Mouse (Mus musculus): ENCODE data around the gene Calhm2. TPM values are rescaled to one million over a fixed set of nuclear protein-coding genes. Genes with fewer than 3 reads are reported as not detected.
"Not testable (repeated sequence)": the region's sequence is repeated elsewhere in the genome, so short reads cannot be mapped to it uniquely, and the experiment has no call there.

Gene Calhm2
- polyA plus RNA-seq, 1 experiment from 2014 or later: 1.3 TPM

GRCm38 (mm10) chr19:47144154-47144553 is 6.1 kb upstream of the Calhm2 start, which contains the start of gene Calhm1:
TSS of gene Calhm1 (minus strand) at chr19:47144254.
- no peak within 1 kb of the TSS for H3K4me2 ChIP-seq (ENCODE audit: low read depth, low read length)
- no peaks in the 10 kb centered on the region for H3K4me1 ChIP-seq (ENCODE audit: control insufficient read depth, insufficient read depth, low read length)
- no peaks in the 10 kb centered on the region for H3K27me3 ChIP-seq (ENCODE audit: control insufficient read depth, insufficient read depth, low read length)
- no peak for DNase-seq (ENCODE audit: low spot score)
- H3K9me3 ChIP-seq (replicated peaks; ENCODE audit: control insufficient read depth, low read length): no peaks in the 10 kb centered on the region
- H3K36me3 ChIP-seq (replicated peaks; ENCODE audit: control insufficient read depth, insufficient read depth, low read depth, low read length): no peaks in the 10 kb centered on the region
- H3K27ac ChIP-seq (replicated peaks; ENCODE audit: low read depth, low read length): no peak within 1 kb of the TSS
- H3K9ac ChIP-seq (replicated peaks; ENCODE audit: low read length): no peak within 1 kb of the TSS
- H3K4me3 ChIP-seq (ENCODE audit: low read depth, low read length): no peak within 1 kb of the TSS
- 87% methylated on average over 6 of the region's 6 CpGs for WGBS
- ATAC-seq (replicated peaks; ENCODE audit: insufficient number of reproducible peaks, low FRiP score, low TSS enrichment, low read depth): no peak

DNA sequence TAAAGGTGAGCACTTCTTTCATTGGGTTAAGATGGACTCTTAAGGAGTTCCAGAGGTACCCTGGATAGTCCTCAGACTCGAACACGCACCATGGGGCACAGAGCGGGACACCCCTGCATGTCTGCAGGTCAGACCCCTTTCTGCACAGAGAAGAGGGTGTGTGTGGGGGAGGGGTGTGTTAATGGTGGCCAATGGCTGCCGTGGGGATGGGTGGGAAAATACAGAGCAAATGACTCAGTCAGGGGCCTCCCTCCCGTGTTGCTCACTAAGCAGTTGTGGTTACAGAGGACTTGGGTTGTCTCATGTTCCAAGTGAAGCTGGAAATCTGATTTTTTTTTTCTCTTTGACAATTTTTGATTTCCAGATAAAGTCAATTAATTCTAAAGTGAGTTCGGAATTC is 4.3 kb upstream of the Calhm2 start:
- H3K9me3 ChIP-seq (replicated peaks; ENCODE audit: control insufficient read depth, low read length): no peaks in the 10 kb centered on the region
- H3K27ac ChIP-seq (replicated peaks; ENCODE audit: low read depth, low read length): no peak overlapping the region
- H3K4me3 ChIP-seq (ENCODE audit: low read depth, low read length): no peak overlapping the region
- DNase-seq (ENCODE audit: low spot score) (no peak), ATAC-seq (replicated peaks; ENCODE audit: insufficient number of reproducible peaks, low FRiP score, low TSS enrichment, low read depth) (no peak)
- no peaks in the 10 kb centered on the region; the same call in 1 of the 2 replicates for H3K27me3 ChIP-seq (ENCODE audit: control insufficient read depth, insufficient read depth, low read length)
- WGBS: 78% methylated on average over 6 of the region's 6 CpGs
- no peaks in the 10 kb centered on the region; the same call in 1 of the 2 replicates for H3K4me1 ChIP-seq (ENCODE audit: control insufficient read depth, insufficient read depth, low read length)
- H3K36me3 ChIP-seq (replicated peaks; ENCODE audit: control insufficient read depth, insufficient read depth, low read depth, low read length): no peaks in the 10 kb centered on the region
- H3K4me2 ChIP-seq (ENCODE audit: low read depth, low read length): no peak overlapping the region
- no peak overlapping the region for H3K9ac ChIP-seq (replicated peaks; ENCODE audit: low read length)

GRCm38 (mm10) chr19:47139611-47140010 is 1.5 kb upstream of the Calhm2 start:
- H3K27ac ChIP-seq (replicated peaks; ENCODE audit: low read depth, low read length); H3K9me3 ChIP-seq (replicated peaks; ENCODE audit: control insufficient read depth, low read length); H3K4me3 ChIP-seq (ENCODE audit: low read depth, low read length); H3K4me1 ChIP-seq (ENCODE audit: control insufficient read depth, insufficient read depth, low read length); H3K9ac ChIP-seq (replicated peaks; ENCODE audit: low read length); H3K27me3 ChIP-seq (ENCODE audit: control insufficient read depth, insufficient read depth, low read length); H3K4me2 ChIP-seq (ENCODE audit: low read depth, low read length); ATAC-seq (replicated peaks; ENCODE audit: insufficient number of reproducible peaks, low FRiP score, low TSS enrichment, low read depth); DNase-seq (ENCODE audit: low spot score); H3K36me3 ChIP-seq (replicated peaks; ENCODE audit: control insufficient read depth, insufficient read depth, low read depth, low read length): not testable (repeated sequence)
- 38% methylated on average over 7 of the region's 7 CpGs for WGBS

GRCm38 (mm10) chr19:47137051-47137581 is 978 bp downstream of the Calhm2 start:
- WGBS: 38% methylated on average over 6 of the region's 6 CpGs
- H3K27ac ChIP-seq (replicated peaks; ENCODE audit: low read depth, low read length): no peak overlapping the region

DNA sequence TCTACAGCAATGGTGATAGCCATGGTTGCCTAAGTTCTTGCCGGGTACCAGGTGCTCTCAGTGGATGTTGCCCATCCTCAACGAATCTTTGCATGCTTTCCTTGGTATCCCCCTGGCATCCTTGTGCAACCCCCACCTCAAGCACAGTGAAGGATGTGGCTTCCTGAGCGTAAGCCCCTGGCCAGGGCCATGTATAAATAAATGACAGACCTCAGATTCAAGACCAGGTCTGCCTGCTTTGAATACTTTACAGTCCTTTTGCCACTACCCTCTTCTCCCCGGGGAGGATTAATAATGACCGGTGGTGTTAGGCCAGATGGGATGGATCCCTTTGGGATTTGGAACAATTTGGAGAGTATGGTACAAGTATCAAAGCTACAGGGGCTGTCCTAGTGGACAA is 1.9 kb downstream of the Calhm2 start:
- 91% methylated on average over 5 of the region's 5 CpGs for WGBS
- Histone ChIP-seq H3K4me2 (ENCODE audit: low read depth, low read length) (no peak overlapping the region), H3K4me1 (ENCODE audit: control insufficient read depth, insufficient read depth, low read length) (no peaks in the 10 kb centered on the region; the same call in 1 of the 2 replicates), H3K27me3 (ENCODE audit: control insufficient read depth, insufficient read depth, low read length) (no peaks in the 10 kb centered on the region; the same call in 1 of the 2 replicates), H3K9me3 (replicated peaks; ENCODE audit: control insufficient read depth, low read length) (no peaks in the 10 kb centered on the region), H3K27ac (replicated peaks; ENCODE audit: low read depth, low read length) (no peak overlapping the region), H3K4me3 (ENCODE audit: low read depth, low read length) (no peak overlapping the region), H3K9ac (replicated peaks; ENCODE audit: low read length) (no peak overlapping the region), H3K36me3 (replicated peaks; ENCODE audit: control insufficient read depth, insufficient read depth, low read depth, low read length) (no peaks in the 10 kb centered on the region; the same call in none of the 2 replicates)
- ATAC-seq (replicated peaks; ENCODE audit: insufficient number of reproducible peaks, low FRiP score, low TSS enrichment, low read depth): no peak
- no peak for DNase-seq (ENCODE audit: low spot score)

More at GRCm38 (mm10) chr19:47137051-47137581, 978 bp downstream of the Calhm2 start:
- ATAC-seq (replicated peaks; ENCODE audit: insufficient number of reproducible peaks, low FRiP score, low TSS enrichment, low read depth) (no peak), DNase-seq (ENCODE audit: low spot score) (peak; percentile 25)
- Histone ChIP-seq H3K9me3 (replicated peaks; ENCODE audit: control insufficient read depth, low read length) (no peaks in the 10 kb centered on the region), H3K4me1 (ENCODE audit: control insufficient read depth, insufficient read depth, low read length) (no peaks in the 10 kb centered on the region; the same call in 1 of the 2 replicates), H3K9ac (replicated peaks; ENCODE audit: low read length) (peak overlapping the region; percentile 75), H3K27me3 (ENCODE audit: control insufficient read depth, insufficient read depth, low read length) (no peaks in the 10 kb centered on the region; the same call in 1 of the 2 replicates), H3K4me3 (ENCODE audit: low read depth, low read length) (peak overlapping the region; percentile 27), H3K4me2 (ENCODE audit: low read depth, low read length) (peak overlapping the region; percentile 67), H3K36me3 (replicated peaks; ENCODE audit: control insufficient read depth, insufficient read depth, low read depth, low read length) (no peaks in the 10 kb centered on the region; the same call in 1 of the 2 replicates)

GRCm38 (mm10) chr19:47135568-47135967 is 2.5 kb downstream of the Calhm2 start:
- no peaks in the 10 kb centered on the region for H3K9me3 ChIP-seq (replicated peaks; ENCODE audit: control insufficient read depth, low read length)
- no peak for ATAC-seq (replicated peaks; ENCODE audit: insufficient number of reproducible peaks, low FRiP score, low TSS enrichment, low read depth)
- H3K4me3 ChIP-seq (ENCODE audit: low read depth, low read length): no peak overlapping the region
- no peak overlapping the region for H3K4me2 ChIP-seq (ENCODE audit: low read depth, low read length)
- peaks cover 2% of the 10 kb centered on the region for H3K36me3 ChIP-seq (replicated peaks; ENCODE audit: control insufficient read depth, insufficient read depth, low read depth, low read length)
- no peak overlapping the region for H3K27ac ChIP-seq (replicated peaks; ENCODE audit: low read depth, low read length)
- H3K9ac ChIP-seq (replicated peaks; ENCODE audit: low read length): no peak overlapping the region
- H3K27me3 ChIP-seq (ENCODE audit: control insufficient read depth, insufficient read depth, low read length): no peaks in the 10 kb centered on the region; the same call in 1 of the 2 replicates
- H3K4me1 ChIP-seq (ENCODE audit: control insufficient read depth, insufficient read depth, low read length): no peaks in the 10 kb centered on the region; the same call in 1 of the 2 replicates
- no peak for DNase-seq (ENCODE audit: low spot score)
- 90% methylated on average over 17 of the region's 17 CpGs for WGBS

DNA sequence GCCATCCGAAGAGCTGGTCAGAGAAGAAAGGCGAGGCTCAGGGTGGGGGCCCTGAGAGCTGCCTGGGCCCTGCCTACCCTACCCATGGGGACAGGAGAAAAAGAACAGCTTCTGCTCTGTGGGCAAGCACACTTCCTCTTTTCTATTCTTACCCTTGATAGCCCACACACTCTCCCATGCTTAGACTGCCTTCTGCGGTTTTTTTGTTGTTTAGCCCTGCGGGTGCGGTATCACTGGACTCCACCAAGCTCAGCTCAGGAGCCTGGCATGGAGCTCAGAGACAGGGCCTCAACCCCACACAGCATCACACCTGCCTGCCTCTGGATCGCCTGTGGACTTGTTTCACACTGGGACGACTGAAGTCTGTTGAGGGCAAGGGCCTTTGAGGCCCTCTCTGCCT is 4.9 kb downstream of the Calhm2 start:
- no peak overlapping the region for H3K27ac ChIP-seq (replicated peaks; ENCODE audit: low read depth, low read length)
- no peaks in the 10 kb centered on the region for H3K9me3 ChIP-seq (replicated peaks; ENCODE audit: control insufficient read depth, low read length)
- H3K36me3 ChIP-seq (replicated peaks; ENCODE audit: control insufficient read depth, insufficient read depth, low read depth, low read length): peaks cover 9% of the 10 kb centered on the region
- 90% methylated on average over 7 of the region's 7 CpGs for WGBS
- ATAC-seq (replicated peaks; ENCODE audit: insufficient number of reproducible peaks, low FRiP score, low TSS enrichment, low read depth): no peak
- no peaks in the 10 kb centered on the region; the same call in 1 of the 2 replicates for H3K4me1 ChIP-seq (ENCODE audit: control insufficient read depth, insufficient read depth, low read length)
- DNase-seq (ENCODE audit: low spot score): no peak
- no peak overlapping the region for H3K4me3 ChIP-seq (ENCODE audit: low read depth, low read length)
- no peak overlapping the region for H3K9ac ChIP-seq (replicated peaks; ENCODE audit: low read length)
- no peaks in the 10 kb centered on the region for H3K27me3 ChIP-seq (ENCODE audit: control insufficient read depth, insufficient read depth, low read length)
- H3K4me2 ChIP-seq (ENCODE audit: low read depth, low read length): no peak overlapping the region

DNA sequence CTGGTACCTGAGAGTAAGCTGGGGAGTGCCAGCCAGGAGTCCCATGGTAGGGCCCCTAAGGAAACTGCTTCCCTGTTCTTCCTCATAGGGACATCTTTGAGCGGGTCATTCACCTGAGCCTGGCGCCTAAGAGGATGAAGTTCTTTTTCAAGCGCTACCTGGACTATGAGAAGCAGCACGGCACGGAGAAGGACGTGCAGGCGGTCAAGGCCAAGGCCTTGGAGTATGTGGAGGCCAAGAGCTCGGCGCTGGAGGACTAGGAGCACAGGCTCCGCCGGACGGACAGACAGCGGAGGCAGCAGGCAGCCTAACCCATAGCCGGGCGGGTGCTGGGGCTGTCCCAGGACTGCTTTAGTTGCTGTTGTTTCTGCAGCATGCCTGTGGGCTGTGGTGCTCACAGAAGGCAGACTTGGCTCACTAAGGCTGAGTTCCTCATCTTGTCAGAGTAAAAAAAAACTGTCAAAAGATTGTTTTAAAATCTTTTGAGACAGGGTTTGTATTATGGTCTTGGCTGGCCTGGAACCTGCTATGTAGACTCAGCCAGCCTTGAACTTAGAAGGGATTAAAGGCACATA is 7.5 kb downstream of the Calhm2 start:
- H3K9me3 ChIP-seq (replicated peaks; ENCODE audit: control insufficient read depth, low read length): no peaks in the 10 kb centered on the region
- no peaks in the 10 kb centered on the region for H3K27me3 ChIP-seq (ENCODE audit: control insufficient read depth, insufficient read depth, low read length)
- H3K36me3 ChIP-seq (replicated peaks; ENCODE audit: control insufficient read depth, insufficient read depth, low read depth, low read length): peaks cover 9% of the 10 kb centered on the region
- no peak overlapping the region for H3K27ac ChIP-seq (replicated peaks; ENCODE audit: low read depth, low read length)
- no peak overlapping the region for H3K4me2 ChIP-seq (ENCODE audit: low read depth, low read length)
- WGBS: 94% methylated on average over 15 of the region's 15 CpGs
- no peak overlapping the region for H3K4me3 ChIP-seq (ENCODE audit: low read depth, low read length)
- DNase-seq (ENCODE audit: low spot score) (no peak), ATAC-seq (replicated peaks; ENCODE audit: insufficient number of reproducible peaks, low FRiP score, low TSS enrichment, low read depth) (no peak)
- H3K9ac ChIP-seq (replicated peaks; ENCODE audit: low read length): no peak overlapping the region
- no peaks in the 10 kb centered on the region for H3K4me1 ChIP-seq (ENCODE audit: control insufficient read depth, insufficient read depth, low read length)
